In the genomic region with DNA sequence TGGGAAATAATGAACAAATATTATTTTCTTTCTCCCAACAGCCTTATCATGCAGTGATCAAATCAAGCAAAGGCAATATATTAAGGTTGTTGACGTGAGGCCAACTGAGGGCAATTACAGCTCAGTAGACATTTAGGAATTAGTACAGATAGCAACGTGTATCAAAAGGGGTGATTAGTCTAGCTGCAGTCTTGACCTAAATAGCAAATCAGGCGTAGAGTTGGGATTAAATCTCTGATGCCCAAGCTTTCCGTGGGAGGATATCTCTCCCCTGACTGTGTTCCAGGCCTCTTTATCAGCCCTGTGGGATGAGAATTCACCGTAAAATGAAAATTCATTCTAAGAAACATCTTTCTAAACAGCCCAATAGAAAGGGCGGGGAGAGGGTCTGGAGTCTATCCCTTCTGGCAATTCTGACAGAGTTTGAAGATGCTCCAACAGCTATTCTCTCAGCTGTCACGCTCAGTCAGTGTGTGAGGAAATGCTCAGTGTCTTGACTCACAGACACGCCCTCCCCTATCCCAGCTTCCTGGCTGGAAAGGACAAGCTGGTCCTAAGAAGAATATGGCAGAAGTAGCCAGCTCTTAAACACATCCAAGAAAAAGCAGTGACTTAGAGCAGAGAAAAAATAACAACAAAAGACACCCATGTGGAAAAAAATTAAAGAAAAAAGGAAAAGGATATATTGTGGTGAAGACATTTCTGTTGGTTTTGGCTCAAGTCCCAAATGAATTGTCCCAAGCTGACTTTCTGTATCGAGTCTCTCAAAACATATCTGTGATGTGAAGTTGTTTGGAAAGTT, we compare ENCODE assay signal across 16 mouse cellular contexts. TPM values are rescaled to one million over a fixed set of nuclear protein-coding genes. Genes with fewer than 3 reads are reported as not detected.
A peak's percentile ranks its signal among the peaks of the same experiment; 100 is the strongest.
DNase-seq lines count a peak whose midpoint lies in the region; ATAC-seq and TF ChIP-seq lines count a peak whose summit lies in the region.
"Had no signal": no experiment of that assay in that cellular context is flagged by ENCODE, and none has a peak within 500 bp of the region (broad histone marks: within the 10 kb centered on the region; RNA-seq: fewer than 3 reads in every experiment).

No protein-coding gene starts in this region.

- H3K4me1 ChIP-seq in kidney, postnatal 0 days (replicated peaks; ENCODE audit: insufficient read depth, low read length) = no peaks in the 10 kb centered on the region
- H3K4me1 ChIP-seq: intestine, embryonic 15.5 days; limb, embryonic 15.5 days had no signal

- no peak overlapping the region for H3K9ac ChIP-seq in kidney, postnatal 0 days (ENCODE audit: low read depth, low read length)
- H3K9ac ChIP-seq: embryonic facial prominence, embryonic 13.5 days; forebrain, embryonic 15.5 days; intestine, embryonic 15.5 days; limb, embryonic 15.5 days had no signal

- WGBS in kidney, postnatal 0 days = 52% methylated on average over 9 of the region's 9 CpGs

- H3K4me2 ChIP-seq in kidney, postnatal 0 days (ENCODE audit: low read length) = no peak overlapping the region
- H3K4me2 ChIP-seq: embryonic facial prominence, embryonic 13.5 days; forebrain, embryonic 15.5 days; intestine, embryonic 15.5 days; limb, embryonic 15.5 days had no signal

- peak; percentile 59 to 65 for DNase-seq in cerebellum, postnatal 14 days
- no peak for DNase-seq in cerebellum, adult 9-11 months
- DNase-seq in kidney, postnatal 0 days (ENCODE audit: low spot score) = peak; percentile 41
- DNase-seq in kidney, postnatal 36 days = no peak
- DNase-seq in 3T3-L1 (ENCODE audit: low read depth, low spot score) = peak; percentile 32
- peak; percentile 15 to 27 for DNase-seq in cerebellum, postnatal 36 days
- DNase-seq in adrenal gland, adult 2 months = no peak
- no peak for DNase-seq in adrenal gland, postnatal 10 days
- DNase-seq: gastrocnemius, postnatal 36 days; right cerebral cortex, postnatal 4 days; thymus, postnatal 14 days had no signal

- H3K9me3 ChIP-seq in kidney, postnatal 0 days (replicated peaks; ENCODE audit: low read length) = no peaks in the 10 kb centered on the region
- H3K9me3 ChIP-seq: embryonic facial prominence, embryonic 13.5 days; forebrain, embryonic 15.5 days; intestine, embryonic 15.5 days; limb, embryonic 15.5 days had no signal

- H3K4me3 ChIP-seq in kidney, postnatal 0 days (replicated peaks; ENCODE audit: low read depth, low read length) = no peak overlapping the region
- H3K4me3 ChIP-seq: embryonic facial prominence, embryonic 13.5 days; forebrain, embryonic 15.5 days; intestine, embryonic 15.5 days; left cerebral cortex, adult 2 months; limb, embryonic 15.5 days had no signal

- TF ChIP-seq CTCF in kidney, postnatal 0 days (IDR thresholded peaks at IDR 0.05; ENCODE audit: low read depth) = no peak

- no peak overlapping the region for H3K27ac ChIP-seq in kidney, postnatal 0 days
- H3K27ac ChIP-seq: embryonic facial prominence, embryonic 13.5 days; forebrain, embryonic 15.5 days; intestine, embryonic 15.5 days; left cerebral cortex, adult 2 months; limb, embryonic 15.5 days had no signal

- no peak for ATAC-seq in kidney, postnatal 0 days (replicated peaks; ENCODE audit: low FRiP score, low read depth)
- ATAC-seq: forebrain, embryonic 15.5 days; intestine, embryonic 15.5 days had no signal

- no peaks in the 10 kb centered on the region for H3K27me3 ChIP-seq in kidney, postnatal 0 days (ENCODE audit: insufficient read depth, low read length)
- H3K27me3 ChIP-seq: embryonic facial prominence, embryonic 13.5 days; forebrain, embryonic 15.5 days; intestine, embryonic 15.5 days; limb, embryonic 15.5 days had no signal

- no peaks in the 10 kb centered on the region for H3K36me3 ChIP-seq in kidney, postnatal 0 days (ENCODE audit: insufficient read depth, low read length)
- H3K36me3 ChIP-seq: embryonic facial prominence, embryonic 13.5 days; forebrain, embryonic 15.5 days; intestine, embryonic 15.5 days; limb, embryonic 15.5 days had no signal

RNA-seq across cellular contexts. Expression of gene Rnf150, which starts 4.4 kb away (rescaled TPM):
- 1.3 and 1.5 TPM in 2 replicates for polyA plus RNA-seq in kidney, postnatal 0 days (2015; fragmentation: Nextera tagmentation; extraction: Ambion mirVana)
- 10 to 100 TPM; 13.5 to 14.8 TPM for total RNA-seq in adrenal gland, adult 2 months (2021)
- 2.8 and 3.4 TPM in 2 replicates for polyA plus RNA-seq in adrenal gland, adult 2 months (2012; rRNA removed)
- 10 to 100 TPM; 10.7 to 15.4 TPM for total RNA-seq in adrenal gland, postnatal 10 days (2021)

Comparison
In these comparisons a context has a peak if more than half of its experiments do, and no peak if none do; other contexts are left out.
1. DNase-seq: peak in cerebellum, postnatal 14 days (2 of 2), kidney, postnatal 0 days (single experiment), 3T3-L1 (single experiment) and cerebellum, postnatal 36 days (2 of 2); none in cerebellum, adult 9-11 months (single experiment), kidney, postnatal 36 days (0 of 2), adrenal gland, adult 2 months (single experiment) and adrenal gland, postnatal 10 days (single experiment).